Mouse (Mus musculus) MEL-GATA-1-ER (cell line): ENCODE results near the gene Ola1.
A peak's percentile ranks its signal among the peaks of the same experiment; 100 is the strongest.

Source experiments
- DNase-seq: peaks from one replicate; pipeline ENCODE4 v3.0.0-alpha.2; 2012; ENCODE audit warnings: low read depth; ENCODE audit errors: extremely low read depth

Ola1 gene

DNA sequence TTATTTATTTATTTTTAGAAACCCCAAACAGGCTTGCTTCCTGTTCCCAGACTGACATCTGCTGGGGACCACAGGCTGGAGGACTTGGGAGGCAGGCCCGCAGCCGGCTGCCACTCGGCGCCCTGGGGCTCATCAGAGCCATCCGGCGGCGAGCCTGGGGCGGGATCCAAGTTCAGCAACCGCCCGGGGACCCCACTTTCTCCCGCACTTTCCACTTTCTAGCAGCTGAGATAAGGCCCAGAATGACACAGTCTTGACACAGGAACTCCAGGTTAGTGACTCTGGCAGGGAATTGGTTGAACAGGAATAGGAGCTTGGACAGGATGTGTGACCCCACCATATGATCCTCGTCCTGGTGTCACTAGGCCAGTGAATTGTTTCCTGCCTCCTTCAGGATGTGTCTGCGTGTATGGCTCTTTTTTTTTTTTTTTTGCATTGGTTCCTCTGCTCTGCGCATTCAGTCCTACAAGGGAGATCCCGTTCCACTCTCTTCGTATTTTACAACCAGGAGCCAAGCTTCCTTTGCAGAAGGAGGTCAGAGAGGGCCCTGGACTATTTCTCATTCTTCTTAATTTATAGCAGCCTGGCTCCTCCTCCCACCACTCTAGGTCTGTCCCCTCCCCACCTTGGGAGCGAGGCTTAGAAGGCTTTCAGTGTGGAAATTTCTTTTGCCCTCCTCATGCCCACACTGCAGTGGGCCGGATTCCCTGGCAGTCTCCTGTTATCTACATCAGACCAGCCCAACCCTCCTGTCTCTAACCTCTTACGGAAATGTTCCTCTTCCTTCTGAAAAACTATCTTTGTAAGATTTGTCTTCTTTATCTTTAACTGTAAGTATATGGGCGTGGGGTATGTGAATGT lies 152.2 kb downstream of the Ola1 start:
- no peak for DNase-seq

DNA sequence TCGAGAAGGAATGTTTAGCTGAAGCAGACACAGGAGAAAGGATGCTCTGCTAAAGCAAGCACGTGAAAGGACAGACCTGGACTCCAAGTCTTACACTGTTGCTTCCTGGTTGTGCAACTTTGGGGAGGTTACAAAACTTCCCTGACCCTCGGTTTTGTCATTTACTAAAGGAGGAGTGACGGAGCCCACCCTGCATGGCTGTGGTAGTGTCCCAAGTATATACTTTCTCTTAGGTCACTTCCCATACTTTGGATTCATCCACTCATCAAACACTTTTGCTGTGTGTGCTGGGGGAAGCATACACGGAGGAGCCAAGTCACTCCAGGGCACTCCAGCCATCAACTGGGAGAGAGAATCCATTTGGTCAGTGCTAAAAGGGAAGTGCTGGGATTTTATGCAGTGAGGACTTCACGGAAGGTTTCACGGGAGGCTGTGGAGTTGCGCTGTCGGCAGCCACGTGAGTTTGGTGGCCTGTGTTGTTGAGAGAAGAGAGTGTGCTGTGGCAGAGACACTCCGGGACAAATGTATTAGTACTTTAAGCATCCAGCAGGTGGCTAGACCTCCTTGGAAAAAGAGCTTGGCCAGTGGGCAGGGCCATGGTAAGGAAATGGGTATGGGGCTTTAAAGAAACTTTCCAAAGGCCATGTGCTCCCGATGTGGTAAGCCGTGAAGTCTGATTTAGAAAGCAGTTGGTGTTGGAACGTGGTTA lies 154.7 kb downstream of the Ola1 start:
- DNase-seq: no peak

DNA sequence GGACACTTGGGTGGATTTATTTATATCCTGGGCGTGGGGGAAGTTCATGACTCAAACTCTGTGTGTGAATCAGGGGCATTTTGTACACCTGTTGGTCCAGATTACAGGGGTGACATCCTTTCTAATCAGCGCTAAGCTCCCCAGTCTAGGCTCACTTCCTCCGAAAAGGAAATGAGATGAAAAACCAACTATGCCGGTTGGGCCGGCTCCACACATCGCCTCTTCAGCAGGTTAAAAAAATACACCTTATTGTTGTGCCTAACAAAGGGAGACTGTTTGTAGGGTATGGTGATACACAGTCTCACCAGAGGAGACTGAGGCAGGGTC lies 158.5 kb downstream of the Ola1 start:
- no peak for DNase-seq

DNA sequence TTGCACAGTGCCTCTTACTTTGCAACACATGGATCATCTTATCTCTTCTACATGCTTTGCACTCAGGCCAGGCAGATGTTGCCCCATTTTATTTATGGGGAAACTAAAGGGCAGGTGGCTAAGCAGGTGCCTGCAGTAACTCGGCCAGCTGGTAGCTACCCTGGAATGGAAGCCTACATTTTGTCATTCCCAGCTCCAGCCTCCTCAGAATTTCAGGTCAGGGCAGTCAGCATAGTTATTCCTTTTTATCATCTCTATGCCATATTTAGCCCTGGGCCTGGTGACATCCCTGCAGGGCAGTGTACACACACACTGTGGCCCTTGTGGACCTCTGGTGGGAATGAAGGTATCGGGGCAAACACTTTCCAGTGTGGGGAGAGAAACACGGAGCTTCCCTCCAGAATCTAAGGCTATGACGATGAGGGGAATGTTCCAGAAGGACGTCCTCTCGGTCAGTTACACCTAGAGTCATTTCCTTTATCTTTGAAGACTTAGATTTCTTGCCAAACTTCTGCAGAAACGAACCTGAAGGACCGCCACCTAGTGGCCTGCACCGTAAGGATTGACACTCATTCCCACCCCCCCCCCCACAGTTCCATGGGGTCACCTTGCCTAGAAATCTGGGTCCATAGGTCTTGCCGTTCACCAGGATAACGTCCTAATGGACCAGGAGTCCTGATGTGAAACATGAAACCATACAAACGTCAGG lies 159.0 kb downstream of the Ola1 start:
- no peak for DNase-seq

DNA sequence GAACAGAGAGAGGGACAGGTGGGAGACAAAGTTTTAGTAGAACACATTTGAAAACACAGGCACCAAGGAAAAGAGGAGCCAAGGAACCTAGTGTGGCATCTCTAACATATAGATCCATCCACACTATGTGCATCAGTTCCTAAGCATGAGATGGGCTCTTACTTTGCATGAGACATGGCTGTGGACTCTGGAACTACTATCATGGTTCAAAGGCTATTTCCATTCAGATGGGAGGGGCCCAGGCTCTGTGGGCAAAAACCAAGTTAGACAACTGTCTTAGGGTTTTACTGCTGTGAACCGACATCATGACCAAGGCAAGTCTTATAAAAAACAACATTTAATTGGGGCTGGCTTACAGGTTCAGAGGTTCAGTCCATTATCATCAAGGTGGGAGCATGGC lies 160.4 kb downstream of the Ola1 start:
- DNase-seq: no peak

DNA sequence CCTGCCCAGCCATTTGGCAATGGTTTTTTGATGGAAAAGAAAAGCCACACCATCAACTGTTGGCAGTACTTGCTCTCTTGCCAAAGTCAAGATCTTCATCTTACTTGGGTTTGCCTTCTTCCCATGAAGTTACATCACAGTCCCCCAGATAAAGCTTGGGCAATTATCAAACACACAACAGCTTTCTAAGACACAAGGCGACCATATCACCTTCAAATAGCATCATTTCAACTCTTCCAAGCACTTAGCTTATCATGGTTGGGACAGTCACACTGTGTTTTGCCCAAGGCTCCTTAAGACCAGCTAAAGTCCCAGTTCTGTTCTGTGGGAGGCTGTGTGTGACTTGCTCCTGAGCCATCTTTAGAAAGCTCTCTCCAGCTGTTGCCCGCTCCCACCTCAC lies 161.1 kb downstream of the Ola1 start:
- no peak for DNase-seq

DNA sequence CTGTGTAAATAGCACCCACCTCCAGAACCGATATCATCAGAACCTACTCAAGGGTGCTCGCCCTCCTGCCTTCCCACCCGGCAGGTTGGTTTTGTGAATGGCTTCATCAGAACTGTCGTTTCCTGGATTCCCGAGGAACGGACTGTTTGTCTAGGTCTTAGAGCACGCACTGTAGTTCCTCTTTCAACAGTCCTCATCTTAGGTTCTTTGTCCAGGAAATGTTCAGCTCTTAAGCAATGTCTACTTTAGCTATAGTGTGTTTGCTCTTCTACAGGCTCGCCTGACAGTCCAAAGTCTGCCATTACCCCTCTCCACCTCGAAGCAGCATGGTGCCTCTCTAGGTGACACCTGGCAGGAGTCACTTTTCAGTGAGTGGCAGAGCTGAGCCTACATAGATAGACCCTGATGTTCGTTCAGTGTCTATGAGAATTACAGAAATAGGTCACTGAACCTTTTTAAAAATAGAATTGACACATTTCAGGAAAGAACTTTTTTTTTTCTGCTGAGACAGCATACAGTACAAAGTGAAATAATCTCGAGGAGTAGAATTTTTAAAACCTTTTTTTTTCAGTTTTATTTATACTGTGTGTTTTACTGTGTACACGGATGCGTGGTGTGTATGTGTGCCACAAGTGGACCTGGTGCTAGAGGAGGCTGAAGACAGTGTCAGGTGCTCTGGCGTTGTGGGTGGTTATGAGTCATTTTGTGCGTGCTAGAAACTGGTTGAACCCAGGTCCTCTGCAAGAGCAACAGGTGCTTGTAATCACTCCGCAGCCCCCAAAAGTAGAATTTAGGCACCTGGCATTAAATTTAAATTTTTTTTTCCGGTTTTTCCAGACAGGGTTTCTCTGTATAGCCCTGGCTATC lies 162.4 kb downstream of the Ola1 start:
- DNase-seq: peak; percentile 48

DNA sequence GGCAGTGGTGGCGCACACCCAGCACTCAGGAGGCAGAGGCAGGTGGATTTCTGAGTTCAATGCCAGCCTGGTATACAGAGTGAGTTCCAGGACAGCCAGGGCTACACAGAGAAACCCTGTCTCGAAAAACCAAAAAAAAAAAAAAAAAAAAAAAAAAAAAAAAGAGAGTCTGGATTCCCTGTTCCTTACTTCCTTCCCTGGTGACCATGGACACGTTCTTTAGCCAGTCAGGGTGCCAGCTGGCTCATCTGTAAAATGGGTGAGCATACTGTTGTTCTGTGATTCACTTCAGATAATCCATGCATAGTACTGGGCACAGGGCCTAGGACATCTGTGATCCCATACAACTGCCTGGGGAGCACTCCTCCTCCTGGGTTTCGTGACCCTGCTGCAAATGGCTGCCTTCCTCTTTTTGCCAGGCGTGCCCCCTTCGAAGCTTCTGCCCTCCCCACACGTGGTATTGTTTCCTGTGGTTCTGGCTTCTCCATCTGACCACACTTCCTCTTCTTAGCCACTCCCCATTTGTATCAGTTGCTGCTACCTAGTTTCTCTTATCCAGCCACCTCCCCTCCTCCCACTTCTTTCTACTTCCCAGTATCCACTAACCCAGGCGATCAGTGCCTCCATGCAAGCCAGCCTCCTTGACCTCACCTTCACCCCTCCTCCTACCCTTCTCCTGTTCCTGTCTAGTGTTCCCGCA lies 164.8 kb downstream of the Ola1 start:
- DNase-seq: peak; percentile 97

DNA sequence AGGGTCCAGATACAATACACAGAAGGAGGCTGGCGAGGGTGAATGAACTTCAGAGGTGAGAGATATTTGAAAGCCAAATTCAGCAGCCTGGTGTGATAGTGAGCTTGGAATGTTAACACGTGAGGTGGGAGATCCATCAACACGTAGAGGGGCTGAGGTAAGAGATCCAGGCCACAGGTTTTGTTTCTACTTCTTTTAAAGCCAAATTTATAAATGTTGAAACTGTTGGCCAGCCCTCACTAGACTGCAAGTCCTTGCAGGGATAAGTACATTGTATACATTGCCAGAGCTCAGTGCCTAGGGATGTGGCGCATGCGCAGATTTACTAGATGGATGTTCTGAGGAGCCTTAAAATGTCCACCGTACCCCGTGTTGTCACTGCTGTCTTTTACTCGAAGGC lies 168.3 kb downstream of the Ola1 start:
- no peak for DNase-seq

DNA sequence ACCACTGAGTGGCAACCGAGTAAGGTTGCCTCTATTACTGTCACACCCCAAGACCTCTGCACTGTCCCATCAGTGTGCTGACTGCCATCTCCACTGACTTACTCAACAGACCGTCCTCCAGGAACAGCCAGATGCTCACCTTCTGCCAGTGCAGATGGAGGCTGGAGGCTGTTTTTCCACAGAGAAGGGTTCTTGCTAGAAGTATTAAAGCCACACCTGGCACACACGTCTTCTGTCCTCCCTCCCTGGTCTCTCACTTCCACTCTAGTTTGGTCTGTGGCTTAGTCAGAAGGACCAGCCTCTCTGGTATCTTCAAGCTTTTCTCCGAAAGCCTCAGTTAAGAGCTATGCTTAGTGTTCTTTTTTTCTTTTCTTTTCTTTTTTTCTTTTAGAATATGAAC lies 168.7 kb downstream of the Ola1 start:
- DNase-seq: no peak

DNA sequence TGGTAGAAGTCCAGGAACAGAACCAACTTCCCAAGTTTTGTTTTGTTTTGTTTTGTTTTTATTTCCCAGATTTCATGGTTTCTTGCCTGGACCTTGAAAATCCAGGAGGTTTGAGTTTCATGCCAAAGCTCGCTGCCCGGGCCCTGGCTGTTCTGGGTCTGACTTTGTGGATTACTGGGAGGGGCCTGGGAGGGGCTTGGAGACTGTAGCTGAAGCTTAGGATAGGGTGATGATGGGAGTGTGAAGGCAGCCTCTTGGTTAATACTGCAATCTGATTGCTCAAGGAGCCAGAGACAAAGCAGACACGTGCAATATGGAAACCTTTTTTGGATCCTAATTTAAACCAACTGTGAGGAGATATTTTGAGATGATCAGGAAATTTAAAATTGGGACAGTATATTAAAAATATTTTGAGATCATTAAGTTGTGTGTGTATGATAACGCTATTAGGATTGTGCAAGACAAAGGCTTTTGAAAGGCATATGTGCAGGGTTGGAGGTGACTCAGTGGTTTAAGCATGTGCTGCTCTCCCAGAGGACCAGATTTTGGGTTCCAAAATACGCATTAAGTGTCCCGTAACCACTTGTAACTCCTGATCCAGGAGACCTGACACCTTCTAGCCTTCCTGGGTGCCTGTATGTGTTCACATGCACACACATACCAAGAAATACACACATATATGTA lies 169.6 kb downstream of the Ola1 start:
- no peak for DNase-seq

DNA sequence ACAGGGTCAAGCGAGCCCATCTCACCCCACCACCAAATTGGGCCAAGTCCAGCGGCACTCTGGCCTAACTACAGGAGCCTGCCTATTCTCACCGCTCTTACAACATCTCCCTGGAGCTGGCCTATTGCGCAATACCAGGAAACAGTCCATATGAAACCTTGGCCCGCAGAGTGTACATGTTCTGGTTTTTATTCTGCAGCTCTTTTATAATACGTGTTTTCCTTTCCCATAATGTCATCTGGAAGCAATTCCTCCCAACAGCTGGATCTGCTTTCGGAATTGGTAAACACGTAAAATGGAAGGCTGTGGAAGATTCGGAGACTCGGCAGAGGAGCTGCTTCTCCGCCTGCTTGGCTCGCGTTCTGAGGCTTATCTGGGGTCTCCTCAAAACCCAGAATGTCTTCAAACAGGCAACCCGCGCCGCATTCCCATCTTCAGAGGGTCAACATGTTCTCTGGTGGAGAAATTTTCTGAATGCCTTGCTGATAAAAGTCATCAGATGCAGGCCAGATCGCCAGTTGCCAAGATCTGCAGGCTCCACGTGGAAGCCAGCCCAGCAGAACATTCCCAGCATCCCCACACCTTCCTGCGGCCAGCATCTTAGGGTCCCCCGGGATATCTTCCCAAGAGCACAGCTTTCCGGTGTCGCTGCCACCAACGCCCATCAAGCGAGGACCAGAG lies 171.5 kb downstream of the Ola1 start:
- DNase-seq: no peak

DNA sequence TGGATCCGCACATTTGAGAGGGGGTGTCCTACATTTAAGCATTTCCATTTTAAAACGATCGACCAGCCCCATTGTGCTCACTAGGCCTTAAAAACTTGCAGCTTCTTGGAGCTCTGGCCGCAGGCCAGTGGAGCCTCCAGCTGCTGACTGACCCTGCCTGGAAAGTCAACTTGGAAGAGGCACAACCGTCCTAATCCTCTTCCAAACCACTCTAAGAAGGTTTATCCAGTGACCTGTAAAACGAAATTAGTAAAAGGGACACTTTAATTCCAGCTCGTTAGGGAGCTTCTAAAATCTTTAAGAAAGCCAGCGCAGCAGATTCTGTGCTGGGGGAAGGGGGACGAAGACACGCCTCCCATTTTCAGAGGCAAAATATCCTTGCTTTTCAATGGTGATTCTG lies 172.1 kb downstream of the Ola1 start:
- DNase-seq: no peak

DNA sequence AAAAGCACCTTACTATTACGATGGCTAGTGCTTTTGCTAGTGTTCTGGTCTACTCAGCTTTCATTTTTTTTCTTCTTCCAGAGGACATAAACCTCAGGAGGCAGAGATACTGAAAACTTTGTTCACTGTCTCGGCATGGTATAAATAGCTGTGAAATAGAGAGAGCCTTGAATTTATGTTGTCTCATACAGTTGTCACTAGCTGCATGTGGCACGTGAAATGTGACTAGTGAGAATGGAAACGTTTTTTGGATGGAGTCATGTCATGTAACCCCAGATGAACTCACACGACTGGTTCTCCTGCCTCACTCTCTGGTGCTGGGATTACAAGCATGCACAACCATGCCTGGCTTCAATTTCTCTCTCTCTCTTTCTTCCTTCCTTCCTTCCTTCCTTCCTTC lies 173.2 kb downstream of the Ola1 start:
- DNase-seq: no peak
